Mouse (Mus musculus) cerebellum, adult 9-11 months (tissue): ENCODE measurements around the gene Olfr1116.
"Not testable (repeated sequence)": the region's sequence is repeated elsewhere in the genome, so short reads cannot be mapped to it uniquely, and the experiment has no call there.

Experiments
- DNase-seq: peaks from one replicate; pipeline ENCODE4 v3.0.0; 2022

Gene Olfr1116

GRCm38 (mm10) chr2:87267234-87267633 is at the start of gene Olfr1116:
Gene Olfr1116 (plus strand): TSS chr2:87267534.
- DNase-seq, result no peak

- no peak for DNase-seq
Observed at GRCm38 (mm10) chr2:87247713-87248112, 19.6 kb upstream of the Olfr1116 start, which contains the start of gene Olfr1115. Gene Olfr1115 (plus strand): TSS chr2:87248013.

GRCm38 (mm10) chr2:87293977-87294376 is 26.6 kb downstream of the Olfr1116 start:
- DNase-seq, result not testable (repeated sequence)

GRCm38 (mm10) chr2:87307281-87307680 is 39.9 kb downstream of the Olfr1116 start, which contains the start of gene Olfr1118:
Gene Olfr1118 (plus strand): TSS chr2:87307581.
- DNase-seq, result no peak
